In genomic region chr19:32322429-32323035, GRCm38 (mm10) we compare ENCODE assay signal across 10 mouse cellular contexts.
DNase-seq lines count a peak whose midpoint lies in the region; ATAC-seq and TF ChIP-seq lines count a peak whose summit lies in the region.
"Had no signal": no experiment of that assay in that cellular context is flagged by ENCODE, and none has a peak within 500 bp of the region (broad histone marks: within the 10 kb centered on the region; RNA-seq: fewer than 3 reads in every experiment).

No protein-coding gene starts in this region.

- H3K27ac ChIP-seq in intestine, postnatal 0 days (ENCODE audit: low read depth, low read length): peak overlapping the region; percentile 36; the same call in 1 of the 2 replicates
- H3K27ac ChIP-seq in limb, embryonic 11.5 days (replicated peaks; ENCODE audit: low read depth, low read length): peak overlapping the region; percentile 39; the same call in 1 of the 2 replicates
- H3K27ac ChIP-seq: neural tube, embryonic 12.5 days had no signal

- WGBS in intestine, postnatal 0 days: 30% methylated on average over 3 of the region's 3 CpGs
- WGBS in limb, embryonic 11.5 days: 22% methylated on average over 3 of the region's 3 CpGs

- ATAC-seq in intestine, postnatal 0 days: no peak
- no peak for ATAC-seq in limb, embryonic 11.5 days (ENCODE audit: insufficient number of reproducible peaks, low FRiP score, low TSS enrichment, low read depth)

- no peaks in the 10 kb centered on the region for H3K9me3 ChIP-seq in intestine, postnatal 0 days (ENCODE audit: control insufficient read depth)
- H3K9me3 ChIP-seq in limb, embryonic 11.5 days (ENCODE audit: control insufficient read depth, low read length): no peaks in the 10 kb centered on the region
- H3K9me3 ChIP-seq: neural tube, embryonic 12.5 days had no signal

- H3K4me1 ChIP-seq in intestine, postnatal 0 days (replicated peaks; ENCODE audit: control insufficient read depth, insufficient read depth, low read length): peaks cover 12% of the 10 kb centered on the region; the same call in 1 of the 2 replicates
- peaks cover 39% of the 10 kb centered on the region for H3K4me1 ChIP-seq in limb, embryonic 11.5 days (ENCODE audit: control insufficient read depth, insufficient read depth, low read length)

- peak; percentile 59 for DNase-seq in gastrocnemius, adult 18-20 months (ENCODE audit: low spot score)
- no peak for DNase-seq in gastrocnemius, adult 8-10 months (ENCODE audit: low spot score in 2 of 2)
- DNase-seq in cerebellum, adult 18-20 months: peak; percentile 66 to 78
- peak; percentile 27 for DNase-seq in gastrocnemius, postnatal 10 days
- DNase-seq in limb, embryonic 11.5 days (ENCODE audit: low spot score): no peak
- DNase-seq in right cerebral cortex, postnatal 25 days: peak; percentile 45
- DNase-seq in ovary, postnatal 10 days (ENCODE audit: low spot score): no peak

- TF ChIP-seq CTCF in intestine, postnatal 0 days (IDR thresholded peaks at IDR 0.05; ENCODE audit: low read depth): peak; percentile 57

- H3K27me3 ChIP-seq in intestine, postnatal 0 days (replicated peaks; ENCODE audit: control insufficient read depth, insufficient read depth, low read length): no peaks in the 10 kb centered on the region
- 0 out of 2 replicates have a peak, but pooled peaks cover 2% of the 10 kb centered on the region for H3K27me3 ChIP-seq in limb, embryonic 11.5 days (ENCODE audit: control insufficient read depth, insufficient read depth, low read length)
- H3K27me3 ChIP-seq: neural tube, embryonic 12.5 days had no signal

- H3K4me2 ChIP-seq in intestine, postnatal 0 days (replicated peaks; ENCODE audit: low read depth): peak overlapping the region; percentile 46
- H3K4me2 ChIP-seq in limb, embryonic 11.5 days (ENCODE audit: low read depth, severe bottlenecking): no peak overlapping the region
- H3K4me2 ChIP-seq: neural tube, embryonic 12.5 days had no signal

- H3K4me3 ChIP-seq in intestine, postnatal 0 days (ENCODE audit: low read depth, low read length): no peak overlapping the region
- no peak overlapping the region for H3K4me3 ChIP-seq in limb, embryonic 11.5 days (ENCODE audit: low read depth, low read length)
- H3K4me3 ChIP-seq: erythroblast, embryonic 14.5 days; neural tube, embryonic 12.5 days had no signal

- H3K36me3 ChIP-seq in intestine, postnatal 0 days (ENCODE audit: control insufficient read depth, insufficient read depth): no peaks in the 10 kb centered on the region
- no peaks in the 10 kb centered on the region for H3K36me3 ChIP-seq in limb, embryonic 11.5 days (ENCODE audit: control insufficient read depth, insufficient read depth, low read length)
- H3K36me3 ChIP-seq: neural tube, embryonic 12.5 days had no signal

- H3K9ac ChIP-seq in intestine, postnatal 0 days (ENCODE audit: low read depth, low read length): no peak overlapping the region
- H3K9ac ChIP-seq in limb, embryonic 11.5 days (ENCODE audit: low read length): no peak overlapping the region
- H3K9ac ChIP-seq: neural tube, embryonic 12.5 days had no signal

Comparison
In these comparisons a context has a peak if more than half of its experiments do, and no peak if none do; other contexts are left out.
1. DNase-seq: peak in gastrocnemius, adult 18-20 months (single experiment), cerebellum, adult 18-20 months (2 of 2), gastrocnemius, postnatal 10 days (single experiment) and right cerebral cortex, postnatal 25 days (single experiment); none in gastrocnemius, adult 8-10 months (0 of 2), limb, embryonic 11.5 days (single experiment) and ovary, postnatal 10 days (single experiment).